Mouse (Mus musculus) lung, adult 2 months (tissue): Measurements from ENCODE around the gene Trim72.

Source experiments
- CTCF ChIP-seq: fragments of 200-500 bp; IDR thresholded peaks from 2 replicates; pipeline ENCODE4 v1.5.1; 2011; ENCODE audit warnings: mild to moderate bottlenecking, low read length, control low read depth; ENCODE audit not compliant: insufficient read depth
- POLR2A ChIP-seq: fragments of 200-500 bp; IDR thresholded peaks from 2 replicates; pipeline ENCODE4 v1.6.1; 2011; ENCODE audit warnings: low read depth, mild to moderate bottlenecking, control low read depth, low read length, borderline replicate concordance; ENCODE audit errors: extremely low read depth

GRCm38 (mm10) chr7:128025381-128025780 is 21.6 kb downstream of the Trim72 start:
- no peak for TF ChIP-seq POLR2A
- no peak for TF ChIP-seq CTCF
